Mouse (Mus musculus) c-Kit-positive CD71-positive TER-119-positive erythroid progenitor cells, embryonic 14.5 days (primary cell): Measurements from ENCODE around the gene Zcchc3.

ENCODE experiments used
- DNase-seq: peaks from one replicate; pipeline ENCODE4 v3.0.0-alpha.2; 2013; ENCODE audit warnings: low spot score

Gene Zcchc3

DNA sequence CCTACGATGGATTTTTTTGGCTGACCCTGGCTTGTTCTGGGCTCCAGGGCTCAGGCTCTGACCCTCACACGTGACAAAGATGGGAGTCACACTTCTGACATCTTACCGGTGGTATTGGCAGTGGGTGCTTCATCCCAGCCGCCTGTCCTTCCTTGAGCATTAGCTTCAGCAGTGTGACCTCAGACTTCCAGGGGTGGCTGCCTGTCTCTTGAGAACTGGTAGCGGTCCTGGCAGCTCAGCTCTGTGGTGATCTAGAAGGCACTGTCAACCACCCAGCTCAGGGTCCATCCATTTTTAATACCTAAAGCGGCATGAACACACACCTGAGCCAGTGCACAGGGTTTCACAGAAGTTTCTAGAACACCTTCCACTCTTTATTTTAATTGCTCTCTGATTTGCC, 5.0 kb downstream of the Zcchc3 start:
- DNase-seq, result no peak

- peak; percentile 97 for DNase-seq
Observed at GRCm38 (mm10) chr2:152406126-152406525, 8.7 kb downstream of the Zcchc3 start.

DNA sequence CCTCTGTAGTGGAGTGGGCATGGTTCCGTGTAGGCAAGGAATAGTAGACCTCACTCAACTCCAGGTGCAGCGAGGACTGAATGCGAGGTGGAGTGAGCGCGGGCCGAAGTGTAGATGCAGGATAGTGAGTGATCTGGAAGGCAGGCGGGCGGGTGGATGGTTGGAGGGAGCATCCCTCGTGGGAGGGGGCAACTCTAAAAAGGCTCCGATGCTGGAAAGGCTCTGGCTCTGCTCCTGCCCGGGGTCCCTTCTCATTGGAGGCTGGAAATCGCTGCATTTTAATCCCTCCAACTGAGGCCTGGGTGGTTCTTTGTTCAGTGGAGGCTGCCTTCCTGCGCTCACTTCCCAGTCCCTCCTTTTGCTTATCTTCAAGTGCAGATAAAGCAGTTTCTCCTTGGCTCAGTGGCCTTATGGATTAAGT, 15.7 kb downstream of the Zcchc3 start:
- DNase-seq, result no peak

- DNase-seq, result peak; percentile 89
Observed at GRCm38 (mm10) chr2:152398691-152399090, 16.1 kb downstream of the Zcchc3 start.

- DNase-seq, result peak; percentile 86
Observed at GRCm38 (mm10) chr2:152397680-152398435, 17.0 kb downstream of the Zcchc3 start, which contains the start of gene Sox12. TSS of gene Sox12 (minus strand) at chr2:152398063.

- no peak for DNase-seq
Observed at GRCm38 (mm10) chr2:152397004-152397589, 17.7 kb downstream of the Zcchc3 start.

DNA sequence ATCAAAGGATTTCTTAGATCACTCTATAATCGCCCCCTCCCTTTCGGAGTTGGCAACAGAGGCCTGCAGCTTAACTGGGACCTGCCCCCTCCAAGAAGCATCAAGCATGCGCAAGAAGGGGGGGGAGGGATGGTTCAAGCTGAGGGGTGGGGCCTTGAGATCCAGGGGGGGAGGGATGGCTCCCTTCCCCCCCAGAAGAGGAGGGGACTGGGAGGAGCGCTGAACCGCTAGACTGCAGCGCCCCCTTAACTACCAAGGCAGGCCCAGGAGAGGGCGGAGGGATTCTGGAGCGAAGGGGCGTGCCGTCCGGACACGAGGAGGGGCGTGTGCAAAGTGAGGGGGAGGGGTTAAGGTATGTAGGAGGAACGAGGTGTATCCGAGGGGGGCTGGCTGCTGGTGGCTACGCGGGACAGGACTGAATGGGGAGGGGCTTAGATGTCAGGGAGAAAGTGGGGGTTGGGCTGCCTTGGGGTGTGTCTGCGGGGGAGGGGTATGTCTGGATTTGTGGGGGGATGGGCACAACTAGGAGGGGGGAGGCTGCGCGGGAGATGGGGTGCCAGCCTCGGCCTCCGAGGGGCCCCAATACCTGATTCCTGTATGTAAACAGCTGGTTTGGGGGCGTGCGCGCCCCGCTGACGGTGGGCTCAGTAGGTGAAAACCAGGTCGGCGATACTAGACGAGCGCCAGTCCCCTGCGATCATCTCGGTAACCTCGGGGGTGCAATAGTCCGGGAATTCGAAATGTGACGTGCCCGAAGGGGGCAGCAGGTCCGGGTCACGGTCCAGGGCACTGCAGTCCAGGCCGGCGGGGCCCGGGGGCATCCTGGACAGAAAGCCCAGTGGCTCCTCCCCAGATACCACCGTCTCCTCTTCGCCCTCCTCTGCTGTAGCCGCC, 18.5 kb downstream of the Zcchc3 start:
- no peak for DNase-seq

- no peak for DNase-seq
Observed at GRCm38 (mm10) chr2:152395271-152395920, 19.4 kb downstream of the Zcchc3 start.

GRCm38 (mm10) chr2:152393225-152394017, 21.4 kb downstream of the Zcchc3 start:
- DNase-seq, result no peak

DNA sequence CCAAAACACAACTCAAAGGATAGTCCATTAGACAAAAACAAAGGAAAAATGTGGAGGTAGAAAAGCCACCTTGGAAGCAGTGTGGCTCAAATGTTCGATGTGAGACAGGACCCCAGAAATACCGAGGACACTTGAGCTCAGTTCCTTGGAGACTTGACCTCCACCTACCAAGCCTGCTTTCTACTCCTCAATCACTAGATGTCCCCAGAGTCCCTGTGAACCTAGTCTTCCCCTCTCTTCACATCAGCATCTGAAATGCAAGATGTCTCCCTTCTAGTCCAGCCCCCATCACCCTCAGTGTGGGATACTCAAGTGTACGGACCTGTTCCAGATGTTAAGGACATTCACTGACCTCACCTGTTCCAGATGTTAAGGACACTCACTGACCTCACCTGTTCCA, 22.0 kb downstream of the Zcchc3 start:
- DNase-seq, result no peak

DNA sequence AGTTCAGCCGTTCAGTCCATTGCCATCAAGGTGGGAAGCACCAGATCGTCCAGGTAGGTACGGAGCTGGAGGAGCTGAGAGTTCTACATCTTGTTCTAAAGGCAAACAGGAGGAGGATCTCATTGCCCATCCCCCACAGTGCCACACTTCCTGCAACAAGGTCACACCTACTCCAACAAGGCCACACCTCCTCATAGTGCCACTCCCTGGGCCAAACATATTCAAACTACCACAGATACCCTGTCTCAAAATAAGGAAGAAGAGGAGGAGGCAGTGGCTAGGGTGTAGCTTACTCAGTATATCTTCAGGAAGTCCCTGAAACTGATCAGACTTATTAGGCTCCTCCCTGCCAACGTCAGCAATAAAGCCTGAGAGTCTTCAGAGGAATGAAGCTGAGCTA, 30.6 kb downstream of the Zcchc3 start:
- no peak for DNase-seq

DNA sequence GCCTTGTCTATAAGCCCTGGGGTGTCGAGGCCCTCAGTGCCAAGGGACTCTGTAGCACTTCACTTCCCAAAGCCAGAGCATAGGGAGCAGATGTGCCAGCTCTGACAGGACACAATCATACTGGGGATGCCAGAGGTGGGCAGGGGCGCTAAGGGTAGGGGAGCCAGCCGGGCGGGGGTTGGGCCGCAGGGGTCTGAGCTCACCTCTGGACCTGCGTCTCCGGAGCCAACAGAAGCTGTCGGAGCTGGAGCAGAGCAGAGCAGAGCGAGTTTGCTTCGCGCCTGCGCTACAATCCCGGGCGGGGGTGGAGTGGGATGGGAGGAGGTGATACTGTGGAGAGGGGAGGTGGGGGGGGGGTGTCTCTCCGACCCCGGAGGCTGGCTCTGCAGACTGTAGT, 38.5 kb downstream of the Zcchc3 start, which contains the start of gene Nrsn2:
Nrsn2 (minus strand) TSS at position 294 of the 397 bp plus-strand sequence.
- no peak for DNase-seq

GRCm38 (mm10) chr2:152375652-152376344, 39.0 kb downstream of the Zcchc3 start:
- no peak for DNase-seq

DNA sequence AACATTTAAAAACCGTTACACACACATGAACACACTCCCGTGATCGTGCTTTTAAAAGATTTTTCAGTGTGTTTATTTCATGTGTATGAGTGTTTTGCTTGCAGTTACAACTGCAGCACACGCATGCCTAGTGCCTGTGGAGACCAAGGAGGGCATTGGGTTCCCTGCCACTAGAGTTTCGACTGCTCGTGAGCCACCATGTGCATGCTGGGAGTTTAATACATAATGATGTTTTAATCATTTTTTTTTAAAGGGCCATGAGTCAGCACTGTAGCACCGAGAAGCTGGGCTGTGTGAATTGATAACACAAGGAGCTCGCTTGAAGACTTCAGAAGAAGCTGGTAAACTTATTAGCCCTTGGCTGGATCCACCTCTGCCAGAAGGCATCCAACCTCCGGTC, 41.3 kb downstream of the Zcchc3 start:
- DNase-seq, result no peak

- DNase-seq, result no peak
Observed at GRCm38 (mm10) chr2:152372661-152373060, 42.2 kb downstream of the Zcchc3 start.

GRCm38 (mm10) chr2:152372104-152372503, 42.7 kb downstream of the Zcchc3 start:
- no peak for DNase-seq

GRCm38 (mm10) chr2:152368532-152369140, 46.2 kb downstream of the Zcchc3 start:
- peak; percentile 70 for DNase-seq

- DNase-seq, result no peak
Observed at GRCm38 (mm10) chr2:152367917-152368316, 46.9 kb downstream of the Zcchc3 start.

DNA sequence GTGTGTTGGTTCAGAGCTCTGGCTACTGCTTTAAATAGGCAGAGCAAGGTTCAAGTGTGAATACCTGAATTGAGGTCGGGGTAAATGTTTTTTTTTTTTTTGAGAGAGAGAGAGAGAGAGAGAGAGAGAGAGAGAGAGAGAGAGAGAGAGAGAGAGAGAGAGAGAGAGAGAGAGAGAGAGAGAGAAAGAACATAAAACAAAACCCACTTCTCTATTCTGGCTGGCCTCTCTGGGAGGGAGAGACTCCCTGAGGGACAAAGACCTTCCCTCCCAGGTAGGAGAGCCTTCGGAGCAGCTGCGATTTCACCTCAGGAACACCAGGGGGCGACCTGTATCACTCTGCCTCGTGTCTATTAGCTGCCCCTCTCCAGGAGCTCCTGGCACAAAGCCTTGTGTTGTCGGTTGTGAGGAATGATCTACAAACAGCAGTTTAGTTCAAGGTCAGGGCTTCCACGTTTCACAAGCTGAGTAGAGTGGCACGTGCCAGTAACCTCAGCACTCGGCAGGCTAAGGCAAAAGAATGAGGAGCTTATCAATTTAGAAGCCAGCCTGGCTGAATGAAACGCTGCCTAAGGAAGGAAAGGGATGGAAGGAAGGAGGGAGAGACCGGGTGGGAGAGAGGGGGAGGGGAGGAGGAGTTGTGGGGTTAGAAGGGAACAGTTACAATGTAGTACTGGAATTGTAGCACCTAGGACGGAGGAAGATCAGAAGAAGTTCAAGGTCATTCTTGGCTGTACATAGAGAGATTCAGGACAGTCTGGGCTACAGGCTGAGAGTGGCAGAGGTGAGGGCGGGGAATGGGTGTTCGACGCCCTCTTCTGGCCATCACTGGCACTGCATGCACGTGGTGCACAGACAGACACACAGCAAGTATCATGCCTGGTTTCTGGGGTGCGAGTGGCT, 51.3 kb downstream of the Zcchc3 start:
- peak; percentile 76 for DNase-seq
